Mouse (Mus musculus) myocyte (in vitro differentiated cells): ENCODE data around the gene Tgoln1.

Experiments
- CEBPB ChIP-seq: IDR thresholded peaks from 2 replicates; pipeline ENCODE4 v1.6.1; 2011; ENCODE audit warnings: mild to moderate bottlenecking, moderate library complexity; ENCODE audit not compliant: poor library complexity, insufficient read depth, severe bottlenecking
- E2F4 ChIP-seq: IDR thresholded peaks from one replicate; pipeline ENCODE4 v1.6.1; 2011; ENCODE audit warnings: mild to moderate bottlenecking, control low read depth, moderate library complexity; ENCODE audit not compliant: insufficient read depth
- MAX ChIP-seq: IDR thresholded peaks from one replicate; pipeline ENCODE4 v1.6.1; 2011; ENCODE audit warnings: low read depth, mild to moderate bottlenecking, control low read depth
- MYOD1 ChIP-seq, 3 experiments: IDR thresholded peaks; one replicate each; pipeline ENCODE4 v1.6.1; 2011; ENCODE audit warnings: control low read depth in 2 of 3, low read depth in 2 of 3, mild to moderate bottlenecking in 2 of 3, moderate library complexity in 1 of 3; ENCODE audit not compliant: insufficient read length in 2 of 3, control insufficient read depth in 1 of 3
- MYOG ChIP-seq, 3 experiments: IDR thresholded peaks; one replicate each; pipeline ENCODE4 v1.6.1; 2011; ENCODE audit warnings: control low read depth in 2 of 3, low read depth in 2 of 3, mild to moderate bottlenecking in 2 of 3; ENCODE audit not compliant: insufficient read length in 2 of 3, control insufficient read depth in 1 of 3, insufficient read depth in 1 of 3
- POLR2A ChIP-seq: IDR thresholded peaks from one replicate; pipeline ENCODE4 v1.6.1; 2011; ENCODE audit warnings: low read depth, mild to moderate bottlenecking, control low read depth, moderate library complexity; ENCODE audit not compliant: insufficient read length
- POLR2AphosphoS2 ChIP-seq: IDR thresholded peaks from one replicate; pipeline ENCODE4 v1.6.1; 2011; ENCODE audit warnings: low read depth, control low read depth; ENCODE audit not compliant: insufficient read length
- REST ChIP-seq: IDR thresholded peaks from one replicate; pipeline ENCODE4 v1.6.1; 2011; ENCODE audit warnings: mild to moderate bottlenecking, control low read depth, moderate library complexity; ENCODE audit not compliant: insufficient read depth, insufficient read length
- SRF ChIP-seq: IDR thresholded peaks from one replicate; pipeline ENCODE4 v1.6.1; 2011; ENCODE audit warnings: low read depth; ENCODE audit not compliant: control insufficient read depth, insufficient read length
- TCF12 ChIP-seq: IDR thresholded peaks from one replicate; pipeline ENCODE4 v1.6.1; 2011; ENCODE audit warnings: mild to moderate bottlenecking, control low read depth; ENCODE audit not compliant: poor library complexity, insufficient read depth, severe bottlenecking
- USF1 ChIP-seq: IDR thresholded peaks from one replicate; pipeline ENCODE4 v1.6.1; 2011; ENCODE audit warnings: low read depth, mild to moderate bottlenecking, control low read depth, moderate library complexity

- no peak for TF ChIP-seq POLR2A
- no peak for TF ChIP-seq MYOG (IDR thresholded peaks at IDR 0.05; ENCODE audit: control insufficient read depth in 1 of 3, insufficient read depth in 1 of 3, insufficient read length in 2 of 3, low read depth in 2 of 3)
- no peak for TF ChIP-seq MAX
- TF ChIP-seq E2F4: no peak
- no peak for TF ChIP-seq USF1
- TF ChIP-seq MYOD1 (IDR thresholded peaks at IDR 0.05; ENCODE audit: control insufficient read depth in 1 of 3, insufficient read length in 2 of 3, low read depth in 2 of 3): no peak
- TF ChIP-seq CEBPB: no peak
- TF ChIP-seq TCF12: no peak
- no peak for TF ChIP-seq SRF
- TF ChIP-seq POLR2AphosphoS2: no peak
- no peak for TF ChIP-seq REST
Observed at GRCm38 (mm10) chr6:72576041-72576440, 40.8 kb downstream of the Tgoln1 start.
